Mouse (Mus musculus): ENCODE data around the gene Aco2. TPM values are rescaled to one million over a fixed set of nuclear protein-coding genes. Genes with fewer than 3 reads are reported as not detected.
"Not testable (repeated sequence)": the region's sequence is repeated elsewhere in the genome, so short reads cannot be mapped to it uniquely, and the experiment has no call there.

Gene Aco2
- polyA plus RNA-seq, 1 experiment from 2014 or later: 165 TPM

DNA sequence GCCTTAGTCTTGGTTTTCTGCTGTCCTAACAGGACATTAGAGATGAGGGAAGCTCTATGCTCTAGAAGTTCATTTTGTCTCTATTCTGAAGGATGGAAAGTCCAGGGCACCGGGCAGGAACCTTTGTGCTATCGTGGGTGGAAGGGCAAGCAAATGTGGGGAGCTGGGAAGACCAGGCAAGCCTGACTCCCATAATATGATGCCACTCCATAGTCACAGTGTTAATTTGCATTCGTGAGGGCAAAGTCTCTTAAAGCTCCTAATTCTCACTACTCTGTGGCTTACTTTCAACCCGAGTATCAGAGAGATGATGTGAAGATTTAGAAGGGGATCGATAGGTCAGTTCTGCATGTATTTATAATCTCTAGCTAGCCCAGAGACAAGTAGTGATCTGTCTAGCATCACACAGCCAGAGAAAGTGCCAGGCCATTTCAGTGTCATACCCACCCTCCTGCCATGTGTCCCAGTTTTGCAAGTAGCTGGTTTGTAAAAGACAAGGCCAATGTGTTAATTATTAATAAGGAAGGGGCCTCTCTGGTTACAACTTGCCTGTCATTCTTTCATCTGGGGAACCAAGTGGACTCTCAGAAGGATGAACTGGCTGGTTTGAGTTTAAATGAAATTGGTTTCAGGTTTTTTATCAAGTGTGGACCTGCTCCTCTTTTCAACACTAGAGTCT, 25.6 kb downstream of the Aco2 start:
- H3K27ac ChIP-seq (replicated peaks; ENCODE audit: low read depth, low read length): no peak overlapping the region
- no peak overlapping the region for H3K4me3 ChIP-seq (ENCODE audit: low read depth, low read length)
- H3K36me3 ChIP-seq (ENCODE audit: control insufficient read depth, insufficient read depth, low read length): peaks cover 69% of the 10 kb centered on the region
- DNase-seq (ENCODE audit: low spot score): no peak
- H3K4me1 ChIP-seq (ENCODE audit: control insufficient read depth, insufficient read depth, low read length): no peaks in the 10 kb centered on the region
- H3K4me2 ChIP-seq (ENCODE audit: low read depth, low read length): no peak overlapping the region
- WGBS: 91% methylated on average over 5 of the region's 5 CpGs
- no peaks in the 10 kb centered on the region for H3K27me3 ChIP-seq (replicated peaks; ENCODE audit: control insufficient read depth, insufficient read depth, low read length)
- no peak overlapping the region for H3K9ac ChIP-seq (ENCODE audit: low read depth, low read length)
- H3K9me3 ChIP-seq (ENCODE audit: control insufficient read depth, low read length): no peaks in the 10 kb centered on the region
- ATAC-seq (ENCODE audit: low read depth): no peak

DNA sequence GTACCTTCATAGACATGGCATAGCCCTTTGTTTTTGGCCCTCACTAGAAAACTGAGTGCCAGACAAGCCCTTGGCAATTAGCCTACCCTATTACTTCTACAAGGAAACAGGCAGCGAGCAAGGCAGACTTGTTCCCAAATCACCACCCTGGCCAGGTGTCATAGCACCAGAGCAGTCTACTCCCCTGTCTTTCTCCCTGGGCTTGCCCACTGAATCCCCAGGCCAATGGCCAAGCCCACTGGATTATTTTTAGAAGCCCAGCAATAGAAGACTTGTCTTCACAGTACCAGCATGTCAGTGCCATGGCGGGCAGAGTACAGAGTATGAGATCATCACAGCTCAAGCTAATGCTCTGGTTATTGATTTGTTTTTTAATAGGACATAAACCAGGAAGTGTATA, 26.6 kb downstream of the Aco2 start:
- no peak overlapping the region for H3K4me3 ChIP-seq (ENCODE audit: low read depth, low read length)
- H3K4me2 ChIP-seq (ENCODE audit: low read depth, low read length): no peak overlapping the region
- no peak for DNase-seq (ENCODE audit: low spot score)
- no peak overlapping the region for H3K9ac ChIP-seq (ENCODE audit: low read depth, low read length)
- H3K36me3 ChIP-seq (ENCODE audit: control insufficient read depth, insufficient read depth, low read length): peaks cover 72% of the 10 kb centered on the region
- H3K4me1 ChIP-seq (ENCODE audit: control insufficient read depth, insufficient read depth, low read length): no peaks in the 10 kb centered on the region
- no peak overlapping the region for H3K27ac ChIP-seq (replicated peaks; ENCODE audit: low read depth, low read length)
- ATAC-seq (ENCODE audit: low read depth): no peak
- WGBS: 97% methylated on average over 2 of the region's 2 CpGs
- no peaks in the 10 kb centered on the region for H3K9me3 ChIP-seq (ENCODE audit: control insufficient read depth, low read length)
- H3K27me3 ChIP-seq (replicated peaks; ENCODE audit: control insufficient read depth, insufficient read depth, low read length): no peaks in the 10 kb centered on the region

GRCm38 (mm10) chr15:81904939-81905338, 32.8 kb downstream of the Aco2 start:
- H3K36me3 ChIP-seq (ENCODE audit: control insufficient read depth, insufficient read depth, low read length): peaks cover 89% of the 10 kb centered on the region

GRCm38 (mm10) chr15:81907953-81908352, 35.8 kb downstream of the Aco2 start:
- Histone ChIP-seq H3K27ac (replicated peaks; ENCODE audit: low read depth, low read length) (no peak overlapping the region), H3K9ac (ENCODE audit: low read depth, low read length) (no peak overlapping the region), H3K27me3 (replicated peaks; ENCODE audit: control insufficient read depth, insufficient read depth, low read length) (no peaks in the 10 kb centered on the region), H3K4me1 (ENCODE audit: control insufficient read depth, insufficient read depth, low read length) (no peaks in the 10 kb centered on the region), H3K4me3 (ENCODE audit: low read depth, low read length) (no peak overlapping the region), H3K36me3 (ENCODE audit: control insufficient read depth, insufficient read depth, low read length) (peaks cover 96% of the 10 kb centered on the region), H3K4me2 (ENCODE audit: low read depth, low read length) (no peak overlapping the region), H3K9me3 (ENCODE audit: control insufficient read depth, low read length) (no peaks in the 10 kb centered on the region)
- ATAC-seq (ENCODE audit: low read depth): no peak
- no peak for DNase-seq (ENCODE audit: low spot score)
- WGBS: 91% methylated on average over 8 of the region's 8 CpGs

More at GRCm38 (mm10) chr15:81904939-81905338, 32.8 kb downstream of the Aco2 start:
- H3K4me2 ChIP-seq (ENCODE audit: low read depth, low read length): no peak overlapping the region
- 41% methylated on average over 2 of the region's 2 CpGs for WGBS
- H3K27ac ChIP-seq (replicated peaks; ENCODE audit: low read depth, low read length): no peak overlapping the region
- H3K4me1 ChIP-seq (ENCODE audit: control insufficient read depth, insufficient read depth, low read length): no peaks in the 10 kb centered on the region
- DNase-seq (ENCODE audit: low spot score): peak; percentile 54
- no peak overlapping the region for H3K9ac ChIP-seq (ENCODE audit: low read depth, low read length)
- H3K27me3 ChIP-seq (replicated peaks; ENCODE audit: control insufficient read depth, insufficient read depth, low read length): no peaks in the 10 kb centered on the region
- no peak overlapping the region for H3K4me3 ChIP-seq (ENCODE audit: low read depth, low read length)
- no peaks in the 10 kb centered on the region for H3K9me3 ChIP-seq (ENCODE audit: control insufficient read depth, low read length)
- no peak for ATAC-seq (ENCODE audit: low read depth)

- peaks cover 96% of the 10 kb centered on the region for H3K36me3 ChIP-seq (ENCODE audit: control insufficient read depth, insufficient read depth, low read length)
- WGBS: 84% methylated on average over 4 of the region's 4 CpGs
- not testable (repeated sequence) for H3K27ac ChIP-seq (replicated peaks; ENCODE audit: low read depth, low read length)
Observed at GRCm38 (mm10) chr15:81908767-81909166, 36.7 kb downstream of the Aco2 start.

GRCm38 (mm10) chr15:81912498-81912897, 40.4 kb downstream of the Aco2 start:
- H3K27me3 ChIP-seq (replicated peaks; ENCODE audit: control insufficient read depth, insufficient read depth, low read length): no peaks in the 10 kb centered on the region
- H3K9me3 ChIP-seq (ENCODE audit: control insufficient read depth, low read length): no peaks in the 10 kb centered on the region
- H3K4me3 ChIP-seq (ENCODE audit: low read depth, low read length): no peak overlapping the region
- DNase-seq (ENCODE audit: low spot score) (no peak), ATAC-seq (ENCODE audit: low read depth) (no peak)
- H3K9ac ChIP-seq (ENCODE audit: low read depth, low read length): no peak overlapping the region
- no peaks in the 10 kb centered on the region for H3K4me1 ChIP-seq (ENCODE audit: control insufficient read depth, insufficient read depth, low read length)
- no peak overlapping the region for H3K27ac ChIP-seq (replicated peaks; ENCODE audit: low read depth, low read length)
- WGBS: 68% methylated on average over 2 of the region's 2 CpGs
- H3K36me3 ChIP-seq (ENCODE audit: control insufficient read depth, insufficient read depth, low read length): peaks cover 94% of the 10 kb centered on the region
- H3K4me2 ChIP-seq (ENCODE audit: low read depth, low read length): no peak overlapping the region

More at GRCm38 (mm10) chr15:81908767-81909166, 36.7 kb downstream of the Aco2 start:
- not testable (repeated sequence) for DNase-seq (ENCODE audit: low spot score); H3K27me3 ChIP-seq (replicated peaks; ENCODE audit: control insufficient read depth, insufficient read depth, low read length); H3K4me1 ChIP-seq (ENCODE audit: control insufficient read depth, insufficient read depth, low read length); H3K9ac ChIP-seq (ENCODE audit: low read depth, low read length); H3K4me2 ChIP-seq (ENCODE audit: low read depth, low read length); H3K9me3 ChIP-seq (ENCODE audit: control insufficient read depth, low read length); H3K4me3 ChIP-seq (ENCODE audit: low read depth, low read length); ATAC-seq (ENCODE audit: low read depth)

- no peaks in the 10 kb centered on the region for H3K4me1 ChIP-seq (ENCODE audit: control insufficient read depth, insufficient read depth, low read length)
- no peaks in the 10 kb centered on the region for H3K27me3 ChIP-seq (replicated peaks; ENCODE audit: control insufficient read depth, insufficient read depth, low read length)
- H3K9me3 ChIP-seq (ENCODE audit: control insufficient read depth, low read length): no peaks in the 10 kb centered on the region
- no peak overlapping the region for H3K9ac ChIP-seq (ENCODE audit: low read depth, low read length)
- H3K27ac ChIP-seq (replicated peaks; ENCODE audit: low read depth, low read length): no peak overlapping the region
- ATAC-seq (ENCODE audit: low read depth) (no peak), DNase-seq (ENCODE audit: low spot score) (no peak)
- no peak overlapping the region for H3K4me3 ChIP-seq (ENCODE audit: low read depth, low read length)
- H3K36me3 ChIP-seq (ENCODE audit: control insufficient read depth, insufficient read depth, low read length): peaks cover 76% of the 10 kb centered on the region
- WGBS: 83% methylated on average over 5 of the region's 5 CpGs
- H3K4me2 ChIP-seq (ENCODE audit: low read depth, low read length): no peak overlapping the region
Observed at GRCm38 (mm10) chr15:81914668-81915067, 42.6 kb downstream of the Aco2 start.

DNA sequence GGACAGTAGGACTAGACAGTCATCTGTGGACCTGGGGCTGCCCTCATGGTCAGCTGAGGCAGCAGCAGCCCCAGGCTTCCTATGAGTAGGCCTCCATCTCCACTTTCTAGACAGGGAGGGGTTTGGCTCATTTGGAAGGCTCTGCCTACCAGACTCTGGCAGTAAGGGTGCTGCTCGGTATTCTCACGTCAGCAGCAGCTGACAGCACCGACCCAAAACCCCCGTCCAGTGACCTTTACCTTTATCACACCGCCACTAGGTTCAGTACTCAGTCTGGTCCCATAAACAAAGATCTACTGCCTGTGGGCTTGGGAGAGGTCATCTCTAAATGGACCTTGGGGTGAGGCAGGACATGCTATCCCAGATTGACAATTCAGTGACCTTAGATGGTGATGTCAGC, 43.6 kb downstream of the Aco2 start:
- ATAC-seq (ENCODE audit: low read depth) (no peak), DNase-seq (ENCODE audit: low spot score) (no peak)
- H3K36me3 ChIP-seq (ENCODE audit: control insufficient read depth, insufficient read depth, low read length): peaks cover 66% of the 10 kb centered on the region
- no peaks in the 10 kb centered on the region for H3K4me1 ChIP-seq (ENCODE audit: control insufficient read depth, insufficient read depth, low read length)
- H3K4me3 ChIP-seq (ENCODE audit: low read depth, low read length): no peak overlapping the region
- 79% methylated on average over 5 of the region's 5 CpGs for WGBS
- no peaks in the 10 kb centered on the region for H3K27me3 ChIP-seq (replicated peaks; ENCODE audit: control insufficient read depth, insufficient read depth, low read length)
- no peaks in the 10 kb centered on the region for H3K9me3 ChIP-seq (ENCODE audit: control insufficient read depth, low read length)
- no peak overlapping the region for H3K27ac ChIP-seq (replicated peaks; ENCODE audit: low read depth, low read length)
- H3K4me2 ChIP-seq (ENCODE audit: low read depth, low read length): no peak overlapping the region
- no peak overlapping the region for H3K9ac ChIP-seq (ENCODE audit: low read depth, low read length)

GRCm38 (mm10) chr15:81917201-81917600, 45.1 kb downstream of the Aco2 start:
- Histone ChIP-seq H3K9ac (ENCODE audit: low read depth, low read length) (no peak overlapping the region), H3K4me3 (ENCODE audit: low read depth, low read length) (no peak overlapping the region), H3K27me3 (replicated peaks; ENCODE audit: control insufficient read depth, insufficient read depth, low read length) (no peaks in the 10 kb centered on the region), H3K9me3 (ENCODE audit: control insufficient read depth, low read length) (no peaks in the 10 kb centered on the region), H3K4me1 (ENCODE audit: control insufficient read depth, insufficient read depth, low read length) (no peaks in the 10 kb centered on the region), H3K4me2 (ENCODE audit: low read depth, low read length) (no peak overlapping the region), H3K36me3 (ENCODE audit: control insufficient read depth, insufficient read depth, low read length) (peaks cover 50% of the 10 kb centered on the region), H3K27ac (replicated peaks; ENCODE audit: low read depth, low read length) (no peak overlapping the region)
- WGBS: 83% methylated on average over 12 of the region's 12 CpGs
- DNase-seq (ENCODE audit: low spot score): no peak
- no peak for ATAC-seq (ENCODE audit: low read depth)
